Mouse (Mus musculus) heart, adult 9 months (tissue): ENCODE results near the gene Stmn1.

Source experiments
- DNase-seq, 2 experiments: peaks; one replicate each; pipeline ENCODE4 v3.0.0; 2022; ENCODE audit warnings: low spot score in 2 of 2

Gene Stmn1

DNA sequence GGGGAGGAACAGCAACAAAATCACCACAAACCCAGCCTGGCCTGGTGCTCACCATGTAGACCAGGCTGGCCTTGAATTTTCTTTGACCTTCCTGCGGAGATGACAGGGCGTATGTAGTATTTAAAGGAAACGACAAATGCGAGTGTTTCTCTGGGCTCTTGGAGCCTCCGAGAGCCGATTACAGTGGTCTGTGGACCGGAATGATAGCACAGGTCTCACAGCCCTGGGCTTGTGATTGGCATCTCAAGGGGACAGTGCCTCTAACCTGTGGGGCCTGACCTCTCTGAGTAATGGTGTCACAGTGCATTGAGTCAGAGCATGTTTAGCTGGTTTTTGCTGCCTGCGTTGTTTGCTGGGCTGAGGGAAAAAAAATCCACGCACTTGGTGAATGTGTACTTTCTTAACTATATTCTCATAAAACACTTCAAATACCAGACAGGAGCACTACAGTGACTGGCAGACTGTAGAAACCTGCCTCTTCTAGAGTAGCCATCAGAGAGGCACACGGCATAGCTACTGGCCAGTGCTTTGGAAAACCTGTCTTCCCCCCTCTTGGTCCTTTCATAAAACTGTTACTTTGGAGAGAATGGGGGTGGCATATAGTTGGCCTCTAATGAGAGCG, 46.3 kb downstream of the Stmn1 start:
- DNase-seq, result no peak

DNA sequence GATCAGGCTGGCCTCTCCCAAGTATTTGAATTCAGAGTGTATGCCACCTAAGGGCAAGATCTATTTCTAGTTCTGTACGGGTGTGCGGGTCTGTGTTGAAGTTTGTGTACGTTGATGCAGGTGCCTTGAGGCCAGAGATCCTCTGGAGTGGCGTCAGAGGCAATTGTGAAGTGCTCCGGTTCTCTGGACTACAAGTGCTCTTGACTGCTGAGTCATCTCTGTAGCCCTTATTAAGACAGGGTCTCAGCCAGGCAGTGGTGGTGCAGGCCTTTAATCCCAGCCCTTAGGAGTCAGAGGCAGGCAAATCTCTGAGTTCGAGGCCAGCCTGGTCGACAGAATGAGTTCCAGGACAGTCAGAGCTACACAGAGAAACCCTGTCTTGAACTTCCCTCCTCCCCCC, 47.5 kb downstream of the Stmn1 start:
- no peak for DNase-seq

DNA sequence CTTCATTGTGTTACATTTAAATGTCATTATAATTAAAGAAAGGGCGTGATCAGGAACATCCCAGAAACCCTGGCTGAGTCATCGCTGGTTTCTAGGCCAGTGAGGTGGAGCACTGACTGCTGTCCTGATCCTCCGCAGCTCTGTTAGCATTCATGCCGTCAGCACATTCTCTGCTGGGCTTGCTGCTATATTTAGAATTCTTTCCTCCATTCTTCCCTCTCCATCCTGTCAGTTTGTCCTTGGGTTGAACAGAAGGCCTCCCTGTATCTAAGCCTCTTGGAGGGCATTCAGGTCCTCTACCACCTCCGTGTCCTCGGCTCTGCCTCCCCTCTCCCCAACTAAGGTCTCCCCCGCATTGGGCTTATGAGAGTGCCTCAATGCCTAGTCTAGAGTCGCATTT, 48.9 kb downstream of the Stmn1 start:
- peak; percentile 53 to 68 for DNase-seq

DNA sequence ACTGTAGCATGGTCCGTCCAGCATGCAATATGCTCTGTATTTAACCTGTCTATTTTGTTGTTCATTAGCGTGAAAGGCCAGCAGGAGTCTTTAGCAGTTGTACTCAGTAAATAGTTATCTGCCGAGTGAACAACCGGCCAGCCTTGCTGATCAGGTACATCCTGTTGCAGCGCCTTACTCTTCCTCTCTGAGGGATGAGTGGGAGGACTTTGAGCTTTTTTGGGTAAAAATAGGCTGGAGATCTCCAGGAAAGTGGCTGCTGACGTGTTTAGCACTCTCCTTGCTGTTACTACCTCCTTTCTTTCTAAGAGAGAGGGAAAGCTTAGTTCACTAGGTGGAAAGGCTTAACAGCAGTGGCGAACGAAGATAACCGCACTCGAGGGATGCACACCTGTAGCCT, 49.6 kb downstream of the Stmn1 start:
- DNase-seq, result no peak

DNA sequence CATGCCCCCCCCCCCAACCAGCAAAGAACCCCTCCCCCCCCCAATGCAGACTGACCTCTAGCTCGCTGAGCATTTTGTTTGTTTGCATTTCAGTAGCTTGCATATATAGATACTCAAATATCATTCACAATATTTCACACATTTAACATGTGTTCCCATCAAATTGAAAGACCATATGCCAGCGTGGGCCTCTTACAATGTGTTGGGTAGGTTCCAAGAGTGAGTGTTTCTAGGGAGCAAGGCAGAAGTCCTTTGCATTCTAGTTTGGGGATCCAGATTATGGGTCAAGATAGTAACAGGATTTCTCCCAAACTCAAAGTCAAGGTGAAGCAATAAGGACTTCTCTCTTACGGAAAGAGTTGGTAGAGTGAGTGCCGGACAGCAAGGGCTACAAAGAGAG, 50.4 kb downstream of the Stmn1 start:
- no peak for DNase-seq

DNA sequence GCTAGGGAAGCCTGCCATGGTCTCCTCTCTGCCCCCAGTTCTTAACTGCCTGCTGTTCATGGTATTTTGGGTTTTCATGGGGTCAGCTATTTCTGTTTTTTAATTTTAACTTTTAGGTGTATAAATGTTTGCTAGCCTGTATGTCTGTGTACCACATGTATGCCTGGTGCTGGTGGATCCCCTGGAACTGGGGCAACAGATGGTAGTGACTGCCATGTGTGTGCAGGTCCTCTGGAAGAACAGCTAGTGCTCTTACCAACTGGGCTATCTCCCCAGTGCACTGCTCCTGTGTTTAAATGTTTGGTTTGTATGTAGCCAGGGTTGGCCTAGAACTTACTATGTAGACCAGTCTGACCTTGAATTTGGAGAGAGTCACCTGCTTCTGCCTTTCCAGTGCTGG, 51.2 kb downstream of the Stmn1 start:
- no peak for DNase-seq
